Mouse (Mus musculus) liver, embryonic 16.5 days (tissue): Measurements from ENCODE around the gene Pbxip1. TPM values are rescaled to one million over a fixed set of nuclear protein-coding genes. Genes with fewer than 3 reads are reported as not detected.

Source experiments
- ATAC-seq: fragments of 200-750 bp; cut with Nextera tagmentation; 2 replicates; pipeline ENCODE4 v1.8.0; 2017; ENCODE audit warnings: low read depth, mild to moderate bottlenecking, moderate number of reproducible peaks, moderate library complexity
- H3K27ac ChIP-seq: fragments of 300-500 bp; sonication (generic); 2 replicates; pipeline ENCODE4 v1.5.1; 2014; ENCODE audit warnings: mild to moderate bottlenecking, low read length
- H3K27me3 ChIP-seq: fragments of 300-500 bp; sonication (generic); 2 replicates; pipeline ENCODE4 v1.6.1; 2014; ENCODE audit warnings: low read depth, low read length, mixed read lengths; ENCODE audit not compliant: control insufficient read depth, insufficient read depth
- H3K36me3 ChIP-seq: fragments of 300-500 bp; sonication (generic); 2 replicates; pipeline ENCODE4 v1.6.1; 2014; ENCODE audit warnings: mild to moderate bottlenecking; ENCODE audit not compliant: control insufficient read depth, insufficient read depth
- H3K4me1 ChIP-seq: fragments of 300-500 bp; sonication (generic); 2 replicates; pipeline ENCODE4 v1.6.1; 2014; ENCODE audit warnings: low read depth, low read length, mixed read lengths; ENCODE audit not compliant: control insufficient read depth
- H3K4me2 ChIP-seq: fragments of 300-500 bp; sonication (generic); 2 replicates; pipeline ENCODE4 v1.6.1; 2014; ENCODE audit warnings: low read depth, low read length, mixed read lengths
- H3K4me3 ChIP-seq: fragments of 300-500 bp; sonication (generic); 2 replicates; pipeline ENCODE4 v1.5.1; 2014; ENCODE audit warnings: low read depth, mild to moderate bottlenecking, low read length
- H3K9ac ChIP-seq: fragments of 300-500 bp; sonication (generic); 2 replicates; pipeline ENCODE4 v1.6.1; 2014; ENCODE audit warnings: low read depth, low read length
- H3K9me3 ChIP-seq: fragments of 300-500 bp; sonication (generic); replicated peaks from 2 replicates; pipeline ENCODE4 v1.6.1; 2016; ENCODE audit warnings: low read length; ENCODE audit not compliant: control insufficient read depth
- WGBS: fragments of 180-500 bp; shearing (Covaris S2); extraction: QIAGEN DNeasy Blood & Tissue Kit; methylation state at CpG from one replicate; pipeline ENCODE4 v1.1.7; 2014; ENCODE audit not compliant: insufficient replicate concordance; 5-methylcytosine and 5-hydroxymethylcytosine counted together
- polyA plus RNA-seq: library from polyadenylated mRNA; unstranded; fragments of >200 nt; fragmentation: Nextera tagmentation; extraction: Ambion mirVana; gene quantifications from 2 replicates; pipeline ENCODE4 v1.2.1, GENCODE M21; 2015

The Pbxip1 gene
- polyA plus RNA-seq, 1 experiment from 2014 or later: 8.6 TPM

- H3K4me1 ChIP-seq: no peaks in the 10 kb centered on the region; the same call in 1 of the 2 replicates
- H3K27ac ChIP-seq: no peak overlapping the region
- no peak overlapping the region for H3K4me3 ChIP-seq
- no peaks in the 10 kb centered on the region for H3K27me3 ChIP-seq
- 17% methylated on average over 24 of the region's 24 CpGs for WGBS
- no peaks in the 10 kb centered on the region for H3K9me3 ChIP-seq
- peak; percentile 78 for ATAC-seq
- H3K9ac ChIP-seq: no peak overlapping the region
- H3K36me3 ChIP-seq: no peaks in the 10 kb centered on the region
- peak overlapping the region; percentile 36; the same call in 1 of the 2 replicates for H3K4me2 ChIP-seq
These were observed 48.4 kb downstream of the Pbxip1 start for GRCm38 (mm10) chr3:89484766-89485524.

- Histone ChIP-seq H3K27ac (no peak overlapping the region), H3K36me3 (no peaks in the 10 kb centered on the region), H3K4me2 (no peak overlapping the region), H3K4me3 (no peak overlapping the region), H3K9ac (no peak overlapping the region), H3K4me1 (no peaks in the 10 kb centered on the region; the same call in 1 of the 2 replicates), H3K27me3 (no peaks in the 10 kb centered on the region), H3K9me3 (no peaks in the 10 kb centered on the region)
- WGBS: 72% methylated on average over 8 of the region's 8 CpGs
- no peak for ATAC-seq
These were observed 49.6 kb downstream of the Pbxip1 start for GRCm38 (mm10) chr3:89486111-89486510.

DNA sequence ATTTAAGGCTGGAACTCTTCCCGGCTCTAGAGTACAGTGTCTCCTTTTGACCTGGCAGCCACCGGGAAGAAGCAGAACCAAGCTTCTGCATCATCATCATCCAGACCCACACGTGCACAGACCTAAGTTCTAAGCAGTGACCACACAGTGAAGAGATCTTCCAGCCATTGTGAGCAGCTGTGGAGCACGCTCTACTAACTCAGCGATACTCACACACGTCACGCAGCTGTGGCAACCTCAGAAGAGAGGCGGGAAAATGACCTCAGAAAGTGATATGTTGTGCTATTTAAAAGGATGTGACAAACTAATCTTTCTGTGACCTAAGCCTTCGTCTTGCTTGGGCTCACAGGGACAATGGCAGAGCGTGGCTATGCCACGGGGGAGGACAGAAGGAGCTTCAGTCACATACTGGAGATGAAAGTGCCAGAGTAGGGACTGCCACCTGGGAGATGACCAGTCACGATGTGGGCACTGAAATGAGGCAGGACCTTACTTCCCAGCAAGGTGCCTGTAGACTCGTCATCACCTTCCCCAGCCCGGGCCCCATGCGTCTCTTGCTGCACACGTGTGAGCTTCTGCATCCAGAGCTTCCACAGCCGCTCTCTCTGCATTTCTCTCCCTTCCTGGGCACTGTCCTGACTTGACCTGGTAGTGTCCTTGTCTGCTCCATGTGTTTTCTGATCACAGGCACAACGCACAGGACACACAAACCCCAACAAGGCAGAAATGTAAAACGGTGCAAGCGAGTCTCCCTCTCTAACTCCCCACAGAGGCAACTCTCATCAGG is 50.6 kb downstream of the Pbxip1 start:
- Histone ChIP-seq H3K9ac (no peak overlapping the region), H3K9me3 (no peaks in the 10 kb centered on the region), H3K4me2 (no peak overlapping the region), H3K36me3 (no peaks in the 10 kb centered on the region), H3K27me3 (no peaks in the 10 kb centered on the region), H3K4me1 (no peaks in the 10 kb centered on the region; the same call in 1 of the 2 replicates), H3K4me3 (no peak overlapping the region), H3K27ac (no peak overlapping the region)
- ATAC-seq: no peak
- WGBS: 59% methylated on average over 20 of the region's 20 CpGs

GRCm38 (mm10) chr3:89490790-89491189 is 54.3 kb downstream of the Pbxip1 start:
- H3K4me1 ChIP-seq: no peaks in the 10 kb centered on the region; the same call in 1 of the 2 replicates
- H3K9ac ChIP-seq: no peak overlapping the region
- 72% methylated on average over 3 of the region's 3 CpGs for WGBS
- no peak overlapping the region for H3K27ac ChIP-seq
- H3K27me3 ChIP-seq: no peaks in the 10 kb centered on the region
- H3K9me3 ChIP-seq: no peaks in the 10 kb centered on the region
- H3K36me3 ChIP-seq: no peaks in the 10 kb centered on the region
- ATAC-seq: no peak
- H3K4me2 ChIP-seq: no peak overlapping the region
- no peak overlapping the region for H3K4me3 ChIP-seq

DNA sequence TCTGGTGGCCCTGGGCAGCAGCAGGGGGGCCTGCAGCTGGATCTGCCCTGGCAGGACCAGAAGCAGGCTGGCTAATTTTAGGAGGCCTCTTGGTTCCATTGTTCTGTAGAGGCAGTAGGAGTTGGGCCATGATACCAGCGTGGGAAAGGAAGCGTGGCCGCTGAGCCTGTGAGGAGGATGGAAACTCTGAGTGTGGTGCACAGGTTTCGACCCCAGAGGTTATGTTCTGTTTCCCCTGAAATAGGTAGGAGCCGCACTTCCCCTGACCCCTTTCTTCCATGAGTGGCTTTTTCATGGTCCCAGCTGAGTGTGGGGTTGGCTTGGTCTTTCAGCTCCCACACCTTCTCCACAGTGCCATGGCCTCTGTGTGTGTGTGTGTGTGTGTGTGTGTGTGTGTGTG is 55.1 kb downstream of the Pbxip1 start:
- 71% methylated on average over 5 of the region's 5 CpGs for WGBS
- ATAC-seq: no peak
- Histone ChIP-seq H3K9me3 (no peaks in the 10 kb centered on the region), H3K9ac (no peak overlapping the region), H3K36me3 (no peaks in the 10 kb centered on the region), H3K27ac (no peak overlapping the region), H3K4me2 (no peak overlapping the region), H3K4me1 (no peaks in the 10 kb centered on the region; the same call in 1 of the 2 replicates), H3K4me3 (no peak overlapping the region), H3K27me3 (no peaks in the 10 kb centered on the region)

GRCm38 (mm10) chr3:89492701-89493151 is 56.2 kb downstream of the Pbxip1 start:
- ATAC-seq: no peak
- no peaks in the 10 kb centered on the region; the same call in 1 of the 2 replicates for H3K4me1 ChIP-seq
- H3K4me3 ChIP-seq: no peak overlapping the region
- no peaks in the 10 kb centered on the region for H3K9me3 ChIP-seq
- H3K4me2 ChIP-seq: no peak overlapping the region
- H3K36me3 ChIP-seq: no peaks in the 10 kb centered on the region
- H3K27me3 ChIP-seq: no peaks in the 10 kb centered on the region
- WGBS: 61% methylated on average over 8 of the region's 8 CpGs
- H3K9ac ChIP-seq: no peak overlapping the region
- H3K27ac ChIP-seq: no peak overlapping the region

GRCm38 (mm10) chr3:89494630-89495029 is 58.1 kb downstream of the Pbxip1 start:
- H3K4me1 ChIP-seq: no peaks in the 10 kb centered on the region; the same call in 1 of the 2 replicates
- H3K4me2 ChIP-seq: no peak overlapping the region
- no peak overlapping the region for H3K9ac ChIP-seq
- no peak overlapping the region for H3K27ac ChIP-seq
- no peak for ATAC-seq
- no peak overlapping the region for H3K4me3 ChIP-seq
- H3K27me3 ChIP-seq: no peaks in the 10 kb centered on the region
- H3K9me3 ChIP-seq: no peaks in the 10 kb centered on the region
- H3K36me3 ChIP-seq: no peaks in the 10 kb centered on the region
- 63% methylated on average over 5 of the region's 5 CpGs for WGBS

GRCm38 (mm10) chr3:89496366-89496765 is 59.9 kb downstream of the Pbxip1 start:
- no peaks in the 10 kb centered on the region for H3K27me3 ChIP-seq
- no peak overlapping the region for H3K4me3 ChIP-seq
- WGBS: 45% methylated on average over 3 of the region's 3 CpGs
- H3K9me3 ChIP-seq: no peaks in the 10 kb centered on the region
- no peak for ATAC-seq
- no peaks in the 10 kb centered on the region for H3K36me3 ChIP-seq
- H3K9ac ChIP-seq: no peak overlapping the region
- H3K4me1 ChIP-seq: no peaks in the 10 kb centered on the region
- no peak overlapping the region for H3K27ac ChIP-seq
- H3K4me2 ChIP-seq: no peak overlapping the region

DNA sequence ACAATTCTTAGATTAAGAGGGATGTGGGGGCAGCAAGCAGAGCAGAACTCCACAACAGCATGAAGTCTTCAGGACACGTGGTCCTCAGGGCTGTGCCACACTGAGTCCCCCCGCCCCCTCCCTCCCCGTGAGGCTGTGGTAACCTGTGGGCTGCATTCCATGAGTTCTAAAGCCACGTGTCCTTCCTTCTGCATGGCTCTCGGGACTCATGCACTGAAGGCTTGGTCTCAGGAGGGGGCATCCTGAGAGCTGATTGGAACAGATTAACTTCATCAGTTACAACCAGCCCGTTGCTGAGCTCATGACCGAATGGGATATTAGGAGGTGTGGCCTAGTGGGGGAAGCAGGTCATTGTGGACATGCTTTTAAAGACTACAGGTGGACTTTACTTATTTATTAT is 63.2 kb downstream of the Pbxip1 start:
- H3K27me3 ChIP-seq: no peaks in the 10 kb centered on the region
- no peaks in the 10 kb centered on the region for H3K36me3 ChIP-seq
- H3K4me1 ChIP-seq: no peaks in the 10 kb centered on the region
- no peak for ATAC-seq
- no peak overlapping the region for H3K4me3 ChIP-seq
- no peak overlapping the region for H3K27ac ChIP-seq
- H3K9me3 ChIP-seq: no peaks in the 10 kb centered on the region
- 33% methylated on average over 7 of the region's 7 CpGs for WGBS
- no peak overlapping the region for H3K9ac ChIP-seq
- no peak overlapping the region for H3K4me2 ChIP-seq
